Mouse (Mus musculus) small intestine, adult 2 months (tissue): ENCODE measurements around the gene Evc2. TPM values are rescaled to one million over a fixed set of nuclear protein-coding genes. Genes with fewer than 3 reads are reported as not detected.

ENCODE experiments used
- H3K27ac ChIP-seq: fragments of 200-500 bp; 2 replicates; pipeline ENCODE4 v1.5.1; 2012; ENCODE audit warnings: low read depth, low read length, control low read depth, inconsistent platforms; ENCODE audit not compliant: insufficient read depth
- H3K27me3 ChIP-seq: fragments of 200-500 bp; 2 replicates; pipeline ENCODE4 v1.6.1; 2012; ENCODE audit warnings: mild to moderate bottlenecking, moderate library complexity, low read length, inconsistent platforms; ENCODE audit not compliant: control insufficient read depth, insufficient read depth
- H3K36me3 ChIP-seq: fragments of 200-500 bp; 2 replicates; pipeline ENCODE4 v1.6.1; 2012; ENCODE audit warnings: mild to moderate bottlenecking, low read length, control low read depth, inconsistent platforms; ENCODE audit not compliant: control insufficient read depth, insufficient read depth
- H3K4me1 ChIP-seq: fragments of 200-500 bp; 2 replicates; pipeline ENCODE4 v1.6.1; 2012; ENCODE audit warnings: low read length, inconsistent platforms, mixed read lengths; ENCODE audit not compliant: control insufficient read depth, insufficient read depth, insufficient read length
- H3K4me3 ChIP-seq: fragments of 200-500 bp; 2 replicates; pipeline ENCODE4 v1.5.1; 2012; ENCODE audit warnings: low read depth, mild to moderate bottlenecking, control low read depth, inconsistent platforms, low read length, moderate library complexity
- CTCF ChIP-seq: fragments of 200-500 bp; IDR thresholded peaks from 2 replicates; pipeline ENCODE4 v1.5.1; 2012; ENCODE audit warnings: low read depth, mild to moderate bottlenecking, control low read depth, inconsistent platforms, low read length, moderate library complexity, mixed read lengths; ENCODE audit not compliant: insufficient replicate concordance, insufficient read length; ENCODE audit errors: extremely low read depth
- POLR2A ChIP-seq: fragments of 200-500 bp; IDR thresholded peaks from 2 replicates; pipeline ENCODE4 v1.6.1; 2012; ENCODE audit warnings: low read depth, mild to moderate bottlenecking, control low read depth, inconsistent platforms, low read length, moderate library complexity
- whole genome bisulfite sequencing: fragments of 180-500 bp; shearing (Covaris S2); methylation state at CpG from one replicate; pipeline ENCODE4 v1.1.7; 2018; 5-methylcytosine and 5-hydroxymethylcytosine counted together
- polyA plus RNA-seq: library from polyadenylated mRNA; depleted of rRNA; stranded (reverse); fragments of >200 nt; gene quantifications from 2 replicates; pipeline ENCODE4 v1.2.3, GENCODE M21; 2012; rRNA removed

Gene Evc2
- polyA plus RNA-seq: 2.7 and 4.6 TPM in 2 replicates

- H3K27me3 ChIP-seq: no peaks in the 10 kb centered on the region
- no peak for TF ChIP-seq POLR2A
- TF ChIP-seq CTCF: no peak
- 5% methylated on average over 27 of the region's 27 CpGs for WGBS
- no peaks in the 10 kb centered on the region for H3K4me1 ChIP-seq
- H3K27ac ChIP-seq: no peak within 1 kb of the TSS
- no peaks in the 10 kb centered on the region for H3K36me3 ChIP-seq
- peak within 1 kb of the TSS; percentile 71 for H3K4me3 ChIP-seq
Observed at GRCm38 (mm10) chr5:37338288-37338687, at the start of gene Evc2. Gene Evc2 (plus strand): TSS chr5:37338499.

GRCm38 (mm10) chr5:37289236-37289635 is 49.1 kb upstream of the Evc2 start:
- H3K27ac ChIP-seq: no peak overlapping the region
- TF ChIP-seq CTCF (peak; percentile 61; the same call in 1 of the 2 replicates), POLR2A (no peak)
- WGBS: 16% methylated on average over 3 of the region's 3 CpGs
- no peak overlapping the region for H3K4me3 ChIP-seq
- H3K27me3 ChIP-seq: no peaks in the 10 kb centered on the region
- H3K36me3 ChIP-seq: no peaks in the 10 kb centered on the region
- H3K4me1 ChIP-seq: no peaks in the 10 kb centered on the region

GRCm38 (mm10) chr5:37290983-37291382 is 47.3 kb upstream of the Evc2 start:
- H3K27ac ChIP-seq: no peak overlapping the region
- TF ChIP-seq POLR2A (no peak), CTCF (peak; percentile 43; the same call in 1 of the 2 replicates)
- no peak overlapping the region for H3K4me3 ChIP-seq
- WGBS: 60% methylated on average over 9 of the region's 9 CpGs
- no peaks in the 10 kb centered on the region for H3K36me3 ChIP-seq
- no peaks in the 10 kb centered on the region for H3K4me1 ChIP-seq
- H3K27me3 ChIP-seq: no peaks in the 10 kb centered on the region

GRCm38 (mm10) chr5:37296717-37297116 is 41.6 kb upstream of the Evc2 start:
- no peak overlapping the region for H3K27ac ChIP-seq

GRCm38 (mm10) chr5:37298370-37298769 is 39.9 kb upstream of the Evc2 start:
- no peaks in the 10 kb centered on the region for H3K4me1 ChIP-seq
- H3K36me3 ChIP-seq: no peaks in the 10 kb centered on the region
- H3K27me3 ChIP-seq: no peaks in the 10 kb centered on the region
- H3K4me3 ChIP-seq: no peak overlapping the region
- no peak for TF ChIP-seq POLR2A
- TF ChIP-seq CTCF: peak; percentile 86; the same call in 1 of the 2 replicates
- whole genome bisulfite sequencing: 20% methylated on average over 7 of the region's 7 CpGs
- no peak overlapping the region for H3K27ac ChIP-seq

More at GRCm38 (mm10) chr5:37296717-37297116, 41.6 kb upstream of the Evc2 start:
- Histone ChIP-seq H3K4me1 (no peaks in the 10 kb centered on the region), H3K36me3 (no peaks in the 10 kb centered on the region), H3K27me3 (no peaks in the 10 kb centered on the region), H3K4me3 (no peak overlapping the region)
- TF ChIP-seq CTCF (no peak), POLR2A (no peak)
- 67% methylated on average over 10 of the region's 10 CpGs for WGBS

- WGBS: 79% methylated on average over 9 of the region's 9 CpGs
- H3K36me3 ChIP-seq: no peaks in the 10 kb centered on the region
Observed at GRCm38 (mm10) chr5:37310026-37310425, 28.3 kb upstream of the Evc2 start.

GRCm38 (mm10) chr5:37312980-37313722 is 25.1 kb upstream of the Evc2 start:
- no peak overlapping the region for H3K4me3 ChIP-seq
- no peaks in the 10 kb centered on the region for H3K4me1 ChIP-seq
- no peaks in the 10 kb centered on the region for H3K27me3 ChIP-seq
- no peaks in the 10 kb centered on the region for H3K36me3 ChIP-seq
- TF ChIP-seq POLR2A (no peak), CTCF (no peak)
- WGBS: 77% methylated on average over 12 of the region's 12 CpGs
- peak overlapping the region; percentile 49 for H3K27ac ChIP-seq

More at GRCm38 (mm10) chr5:37310026-37310425, 28.3 kb upstream of the Evc2 start:
- no peaks in the 10 kb centered on the region for H3K4me1 ChIP-seq
- H3K27me3 ChIP-seq: no peaks in the 10 kb centered on the region
- TF ChIP-seq POLR2A: no peak
- no peak for TF ChIP-seq CTCF
- H3K27ac ChIP-seq: no peak overlapping the region
- no peak overlapping the region for H3K4me3 ChIP-seq
